Comparison of ENCODE assay signal across 8 mouse cellular contexts in the genomic region with DNA sequence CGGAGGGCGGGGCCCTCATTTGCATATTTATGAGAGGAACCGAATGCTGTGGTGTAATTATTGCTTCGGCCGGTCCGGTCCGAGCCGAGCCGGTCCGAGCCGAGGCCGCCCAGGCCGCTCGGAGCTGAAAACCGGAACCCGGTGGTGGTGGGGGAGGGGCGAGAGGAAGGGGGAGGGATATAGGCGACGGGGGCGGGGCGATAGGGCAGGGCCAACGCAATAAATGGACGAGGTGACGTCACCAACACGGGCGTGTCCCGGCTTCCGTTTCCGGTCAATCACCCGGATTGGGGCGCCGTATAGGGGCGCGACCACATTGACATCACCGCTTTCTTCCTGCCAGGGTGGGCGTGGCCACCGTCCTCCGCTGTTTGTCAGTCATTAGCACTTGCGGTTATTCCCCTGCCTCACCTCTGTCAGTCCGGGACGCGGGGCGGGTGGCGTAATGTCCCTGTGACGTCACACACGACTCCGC. TPM values are rescaled to one million over a fixed set of nuclear protein-coding genes. Genes with fewer than 3 reads are reported as not detected.
DNase-seq lines count a peak whose midpoint lies in the region; ATAC-seq lines count a peak whose summit lies in the region.

No protein-coding gene starts in this region.

- peak overlapping the region; percentile 55 for H3K4me2 ChIP-seq in intestine, embryonic 16.5 days (ENCODE audit: low read depth, low read length)

- H3K36me3 ChIP-seq in intestine, embryonic 16.5 days (ENCODE audit: control insufficient read depth, insufficient read depth, low read length) = no peaks in the 10 kb centered on the region

- peak; percentile 95 for DNase-seq in adrenal gland, adult 2 months
- DNase-seq in embryo, embryonic 11 days = peak; percentile 97
- peak; percentile 95 for DNase-seq in gastrocnemius, postnatal 4 days (ENCODE audit: low spot score in 2 of 2)
- DNase-seq in left cerebral cortex, postnatal 25 days (ENCODE audit: low spot score in 2 of 2) = peak; percentile 95 to 97
- peak; percentile 97 for DNase-seq in mesoderm, embryonic 11.5 days (ENCODE audit: low read depth, low spot score)
- peak; percentile 92 for DNase-seq in right cerebral cortex, postnatal 25 days
- DNase-seq in urinary bladder, postnatal 36 days (ENCODE audit: low spot score in 2 of 2) = peak; percentile 93 to 94

- under 1% methylated on average over 47 of the region's 47 CpGs for WGBS in intestine, embryonic 16.5 days

- no peaks in the 10 kb centered on the region for H3K9me3 ChIP-seq in intestine, embryonic 16.5 days (ENCODE audit: control insufficient read depth, low read length)

- H3K27ac ChIP-seq in intestine, embryonic 16.5 days (ENCODE audit: low read length) = peak overlapping the region; percentile 99

- peak overlapping the region; percentile 81 for H3K9ac ChIP-seq in intestine, embryonic 16.5 days (ENCODE audit: low read depth, low read length)

- intact Hi-C loops in left cerebral cortex, postnatal 25 days (cut with DNase I) = loop anchor here (5.0 kb wide), 1 partner anchor 143 kb away; no protein-coding TSS in a partner anchor

- ATAC-seq in intestine, embryonic 16.5 days = peak; percentile 22

- H3K4me3 ChIP-seq in intestine, embryonic 16.5 days (ENCODE audit: low read length) = peak overlapping the region; percentile 72

- no peaks in the 10 kb centered on the region for H3K4me1 ChIP-seq in intestine, embryonic 16.5 days (ENCODE audit: control insufficient read depth, insufficient read depth, low read length)

- no peaks in the 10 kb centered on the region for H3K27me3 ChIP-seq in intestine, embryonic 16.5 days (replicated peaks; ENCODE audit: control insufficient read depth, insufficient read depth, low read length)

RNA-seq across cellular contexts. Expression of a gene that starts 51.2 kb away (rescaled TPM):
- total RNA-seq in adrenal gland, adult 2 months (2021) = 100 to 1,000 TPM in 1 of 2 experiments, 10 to 100 TPM in 1; 87.3 to 104 TPM
- 489 and 516 TPM in 2 replicates for polyA plus RNA-seq in adrenal gland, adult 2 months (2012; rRNA removed)
- total RNA-seq in gastrocnemius, postnatal 4 days (2021) = 100 to 1,000 TPM; 139 to 147 TPM
- polyA plus RNA-seq in intestine, embryonic 16.5 days (2015; fragmentation: Nextera tagmentation; extraction: Ambion mirVana) = 138 and 143 TPM in 2 replicates
- 10 to 100 TPM; 83.5 to 95.9 TPM for total RNA-seq in left cerebral cortex, postnatal 25 days (2021)

Comparison
In these comparisons a context has a peak if more than half of its experiments do, and no peak if none do; other contexts are left out.
1. Peak in every context shown above with its lines: DNase-seq, ATAC-seq, H3K4me3 ChIP-seq and H3K27ac ChIP-seq.